ENCODE assay signal across 16 mouse cellular contexts in the genomic region with DNA sequence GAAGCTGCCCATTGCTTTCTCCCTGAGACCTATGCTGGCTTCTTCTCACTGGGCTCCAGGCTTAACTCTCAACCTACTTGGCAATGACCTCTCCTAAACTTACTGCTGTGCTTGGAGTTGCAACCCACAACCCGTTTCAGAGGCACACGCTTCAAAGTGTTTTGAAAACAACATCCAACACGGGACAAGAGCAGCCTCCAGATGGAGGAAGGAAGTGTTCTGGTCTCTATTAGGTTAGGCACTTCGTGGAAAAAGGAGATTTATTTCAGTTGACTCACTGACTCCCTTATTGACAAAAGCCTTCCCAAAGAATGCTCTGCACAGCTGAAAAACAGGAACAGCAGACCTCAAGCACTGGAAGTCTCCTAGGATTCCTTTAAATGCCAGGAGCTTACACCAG.
DNase-seq lines count a peak whose midpoint lies in the region; ATAC-seq and TF ChIP-seq lines count a peak whose summit lies in the region.
"Had no signal": no experiment of that assay in that cellular context is flagged by ENCODE, and none has a peak within 500 bp of the region (broad histone marks: within the 10 kb centered on the region; RNA-seq: fewer than 3 reads in every experiment).

No protein-coding gene starts in this region.

- intact Hi-C loops in gastrocnemius, adult 2 months (cut with DNase I), result no loop called here

- 15% methylated on average over 4 of the region's 4 CpGs for WGBS in kidney, embryonic 15.5 days
- WGBS in kidney, embryonic 14.5 days, result 25% methylated on average over 4 of the region's 4 CpGs
- whole genome bisulfite sequencing in forebrain, embryonic 16.5 days, result 72% methylated on average over 4 of the region's 4 CpGs

- H3K4me3 ChIP-seq in gastrocnemius, adult 2 months, result no peak overlapping the region
- H3K4me3 ChIP-seq in kidney, embryonic 15.5 days (replicated peaks), result no peak overlapping the region
- no peak overlapping the region for H3K4me3 ChIP-seq in kidney, embryonic 14.5 days (ENCODE audit: low read length)
- H3K4me3 ChIP-seq in embryonic fibroblast, embryonic 13.5 days (ENCODE audit: insufficient read depth, low read length), result no peak overlapping the region
- H3K4me3 ChIP-seq in forebrain, embryonic 16.5 days (replicated peaks; ENCODE audit: low read length), result no peak overlapping the region
- H3K4me3 ChIP-seq: neural tube, embryonic 12.5 days; stomach, embryonic 15.5 days had no signal

- no peaks in the 10 kb centered on the region for H3K27me3 ChIP-seq in kidney, embryonic 15.5 days
- H3K27me3 ChIP-seq in kidney, embryonic 14.5 days (ENCODE audit: control insufficient read depth, insufficient read depth, low read length), result no peaks in the 10 kb centered on the region
- H3K27me3 ChIP-seq in forebrain, embryonic 16.5 days (replicated peaks; ENCODE audit: control insufficient read depth, insufficient read depth, low read length), result no peaks in the 10 kb centered on the region
- H3K27me3 ChIP-seq: neural tube, embryonic 12.5 days; stomach, embryonic 15.5 days had no signal

- ATAC-seq in kidney, embryonic 15.5 days (replicated peaks; ENCODE audit: low FRiP score), result no peak
- no peak for ATAC-seq in kidney, embryonic 14.5 days (ENCODE audit: low FRiP score, low TSS enrichment)
- no peak for ATAC-seq in forebrain, embryonic 16.5 days
- ATAC-seq: forebrain, postnatal 0 days had no signal

- no peak overlapping the region for H3K4me2 ChIP-seq in kidney, embryonic 15.5 days
- H3K4me2 ChIP-seq in kidney, embryonic 14.5 days (replicated peaks; ENCODE audit: low read depth, low read length), result no peak overlapping the region
- H3K4me2 ChIP-seq in forebrain, embryonic 16.5 days (ENCODE audit: low read length), result no peak overlapping the region
- H3K4me2 ChIP-seq: midbrain, embryonic 11.5 days; neural tube, embryonic 12.5 days; stomach, embryonic 15.5 days had no signal

- no peaks in the 10 kb centered on the region for H3K9me3 ChIP-seq in kidney, embryonic 15.5 days (replicated peaks)
- H3K9me3 ChIP-seq in kidney, embryonic 14.5 days (ENCODE audit: control insufficient read depth, low read length), result no peaks in the 10 kb centered on the region
- H3K9me3 ChIP-seq in forebrain, embryonic 16.5 days (ENCODE audit: control insufficient read depth, low read length), result no peaks in the 10 kb centered on the region
- H3K9me3 ChIP-seq: neural tube, embryonic 12.5 days; stomach, embryonic 15.5 days had no signal

- no peak for TF ChIP-seq CTCF in gastrocnemius, adult 2 months (IDR thresholded peaks at IDR 0.05)
- no peak for TF ChIP-seq CTCF in embryonic fibroblast, embryonic 13.5 days (IDR thresholded peaks at IDR 0.05; ENCODE audit: borderline replicate concordance, insufficient read depth, low read length)

- no peaks in the 10 kb centered on the region for H3K36me3 ChIP-seq in kidney, embryonic 15.5 days
- no peaks in the 10 kb centered on the region for H3K36me3 ChIP-seq in kidney, embryonic 14.5 days (ENCODE audit: control insufficient read depth, insufficient read depth, low read length)
- no peaks in the 10 kb centered on the region for H3K36me3 ChIP-seq in forebrain, embryonic 16.5 days (ENCODE audit: control insufficient read depth, insufficient read depth)
- H3K36me3 ChIP-seq: neural tube, embryonic 12.5 days; stomach, embryonic 15.5 days had no signal

- no peak for DNase-seq in gastrocnemius, adult 2 months
- no peak for DNase-seq in gastrocnemius, adult 8-10 months (ENCODE audit: low spot score in 2 of 2)
- peak; percentile 13 for DNase-seq in 416B (ENCODE audit: low read depth)
- DNase-seq in cerebellum, adult 18-20 months, result no peak
- DNase-seq: adrenal gland, postnatal 14 days; cerebellum, adult 9-10 months; forebrain, postnatal 0 days; lung, adult 18-20 months; lung, postnatal 4 days had no signal

- 0 out of 2 replicates have a peak, but pooled peaks cover 5% of the 10 kb centered on the region for H3K4me1 ChIP-seq in kidney, embryonic 15.5 days
- no peaks in the 10 kb centered on the region for H3K4me1 ChIP-seq in kidney, embryonic 14.5 days (ENCODE audit: control insufficient read depth, insufficient read depth, low read length)
- H3K4me1 ChIP-seq in embryonic fibroblast, embryonic 13.5 days (ENCODE audit: control insufficient read depth, insufficient read depth, low read length), result peaks cover 9% of the 10 kb centered on the region; the same call in 1 of the 2 replicates
- H3K4me1 ChIP-seq in forebrain, embryonic 16.5 days (replicated peaks; ENCODE audit: control insufficient read depth, insufficient read depth, low read length), result no peaks in the 10 kb centered on the region
- H3K4me1 ChIP-seq: neural tube, embryonic 12.5 days; stomach, embryonic 15.5 days had no signal

- no peak for TF ChIP-seq POLR2A in embryonic fibroblast, embryonic 13.5 days (IDR thresholded peaks at IDR 0.05; ENCODE audit: low read depth, low read length)

- no peak overlapping the region for H3K9ac ChIP-seq in kidney, embryonic 15.5 days
- no peak overlapping the region for H3K9ac ChIP-seq in kidney, embryonic 14.5 days (ENCODE audit: low read depth, low read length)
- no peak overlapping the region for H3K9ac ChIP-seq in forebrain, embryonic 16.5 days (replicated peaks; ENCODE audit: low read depth, low read length)
- H3K9ac ChIP-seq: forebrain, postnatal 0 days; neural tube, embryonic 12.5 days; stomach, embryonic 15.5 days had no signal

- H3K27ac ChIP-seq in gastrocnemius, adult 2 months, result peak overlapping the region; percentile 69
- 0 out of 2 replicates have a peak overlapping the region, but pooled peaks have one; percentile 9 for H3K27ac ChIP-seq in kidney, embryonic 15.5 days
- no peak overlapping the region for H3K27ac ChIP-seq in kidney, embryonic 14.5 days (ENCODE audit: low read depth, low read length)
- peak overlapping the region; percentile 53 for H3K27ac ChIP-seq in embryonic fibroblast, embryonic 13.5 days (ENCODE audit: insufficient read depth, low read length)
- H3K27ac ChIP-seq in forebrain, embryonic 16.5 days (ENCODE audit: low read length), result no peak overlapping the region
- H3K27ac ChIP-seq: neural tube, embryonic 12.5 days; stomach, embryonic 15.5 days had no signal

Comparison
In these comparisons a context has a peak if more than half of its experiments do, and no peak if none do; other contexts are left out.
1. H3K27ac ChIP-seq: peak in gastrocnemius, adult 2 months (single experiment), kidney, embryonic 15.5 days (single experiment) and embryonic fibroblast, embryonic 13.5 days (single experiment); none in kidney, embryonic 14.5 days (single experiment) and forebrain, embryonic 16.5 days (single experiment).